ENCODE assay signal across 8 mouse cellular contexts in genomic region chr7:118243453-118244385, GRCm38 (mm10). TPM values are rescaled to one million over a fixed set of nuclear protein-coding genes. Genes with fewer than 3 reads are reported as not detected.
DNase-seq lines count a peak whose midpoint lies in the region; ATAC-seq and TF ChIP-seq lines count a peak whose summit lies in the region.

Smg1 (minus strand) TSS chr7:118243670.

- H3K9me3 ChIP-seq in embryonic facial prominence, embryonic 13.5 days = no peaks in the 10 kb centered on the region
- H3K9me3 ChIP-seq in limb, embryonic 12.5 days = no peaks in the 10 kb centered on the region
- H3K9me3 ChIP-seq in midbrain, embryonic 15.5 days = no peaks in the 10 kb centered on the region

- H3K4me3 ChIP-seq in embryonic facial prominence, embryonic 13.5 days = peak within 1 kb of the TSS; percentile 99
- peak within 1 kb of the TSS; percentile 83 for H3K4me3 ChIP-seq in kidney, adult 2 months (ENCODE audit: insufficient read depth, low read depth, low read length)
- H3K4me3 ChIP-seq in limb, embryonic 12.5 days (replicated peaks) = peak within 1 kb of the TSS; percentile 97
- peak within 1 kb of the TSS; percentile 78 for H3K4me3 ChIP-seq in midbrain, embryonic 15.5 days
- H3K4me3 ChIP-seq in spleen, adult 2 months (ENCODE audit: extremely low read depth, insufficient read depth, insufficient read length) = peak within 1 kb of the TSS; percentile 82

- H3K36me3 ChIP-seq in embryonic facial prominence, embryonic 13.5 days = no peaks in the 10 kb centered on the region
- H3K36me3 ChIP-seq in kidney, adult 2 months (ENCODE audit: control insufficient read depth, insufficient read depth, low read length) = no peaks in the 10 kb centered on the region
- H3K36me3 ChIP-seq in limb, embryonic 12.5 days = no peaks in the 10 kb centered on the region
- no peaks in the 10 kb centered on the region for H3K36me3 ChIP-seq in midbrain, embryonic 15.5 days (replicated peaks)
- no peaks in the 10 kb centered on the region for H3K36me3 ChIP-seq in spleen, adult 2 months (ENCODE audit: control insufficient read depth, insufficient read depth, low read length)

- H3K4me1 ChIP-seq in embryonic facial prominence, embryonic 13.5 days = peaks cover 12% of the 10 kb centered on the region
- peaks cover 8% of the 10 kb centered on the region for H3K4me1 ChIP-seq in kidney, adult 2 months (ENCODE audit: control insufficient read depth, insufficient read depth, low read length)
- peaks cover 12% of the 10 kb centered on the region for H3K4me1 ChIP-seq in limb, embryonic 12.5 days (replicated peaks)
- peaks cover 15% of the 10 kb centered on the region for H3K4me1 ChIP-seq in midbrain, embryonic 15.5 days
- H3K4me1 ChIP-seq in spleen, adult 2 months (ENCODE audit: control insufficient read depth, insufficient read depth, insufficient read length) = no peaks in the 10 kb centered on the region; the same call in none of the 2 replicates

- peak within 1 kb of the TSS; percentile 69 for H3K4me2 ChIP-seq in embryonic facial prominence, embryonic 13.5 days
- H3K4me2 ChIP-seq in limb, embryonic 12.5 days = peak within 1 kb of the TSS; percentile 72
- H3K4me2 ChIP-seq in midbrain, embryonic 15.5 days = peak within 1 kb of the TSS; percentile 65

- peak; percentile 98 for DNase-seq in 3134 (ENCODE audit: extremely low read depth, insufficient read length, low spot score)
- peak; percentile 99 for DNase-seq in adrenal gland, postnatal 36 days
- DNase-seq in heart, adult 18-20 months = peak; percentile 99
- DNase-seq in kidney, adult 2 months = peak; percentile 100
- peak; percentile 98 to 100 for DNase-seq in spleen, adult 2 months (ENCODE audit: low read depth in 1 of 2, low spot score in 2 of 2)

- 2% methylated on average over 73 of the region's 79 CpGs for whole genome bisulfite sequencing in embryonic facial prominence, embryonic 13.5 days
- WGBS in kidney, adult 2 months = 1% methylated on average over 79 of the region's 79 CpGs
- WGBS in limb, embryonic 12.5 days = 1% methylated on average over 67 of the region's 79 CpGs
- 1% methylated on average over 67 of the region's 79 CpGs for WGBS in midbrain, embryonic 15.5 days
- under 1% methylated on average over 59 of the region's 79 CpGs for WGBS in spleen, adult 2 months

- no peaks in the 10 kb centered on the region for H3K27me3 ChIP-seq in embryonic facial prominence, embryonic 13.5 days
- H3K27me3 ChIP-seq in kidney, adult 2 months (replicated peaks; ENCODE audit: control insufficient read depth, insufficient read depth, low read length) = no peaks in the 10 kb centered on the region
- H3K27me3 ChIP-seq in limb, embryonic 12.5 days = no peaks in the 10 kb centered on the region
- H3K27me3 ChIP-seq in midbrain, embryonic 15.5 days (replicated peaks) = no peaks in the 10 kb centered on the region
- no peaks in the 10 kb centered on the region for H3K27me3 ChIP-seq in spleen, adult 2 months (ENCODE audit: control insufficient read depth, insufficient read depth, low read length)

- TF ChIP-seq CTCF in kidney, adult 2 months (conservative IDR thresholded peaks at IDR 0.05; ENCODE audit: insufficient read depth, insufficient read length, low read depth, low read length) = no peak
- no peak for TF ChIP-seq CTCF in spleen, adult 2 months (IDR thresholded peaks at IDR 0.05; ENCODE audit: extremely low read depth, insufficient read depth, insufficient read length, insufficient replicate concordance)

- ATAC-seq in embryonic facial prominence, embryonic 13.5 days (ENCODE audit: insufficient number of reproducible peaks, insufficient read depth, low FRiP score, low TSS enrichment, low read depth) = peak; percentile 96
- peak; percentile 96 for ATAC-seq in limb, embryonic 12.5 days (ENCODE audit: insufficient number of reproducible peaks, insufficient read depth, low FRiP score, low TSS enrichment, low read depth)
- ATAC-seq in midbrain, embryonic 15.5 days (replicated peaks) = peak; percentile 93

- TF ChIP-seq POLR2A in kidney, adult 2 months (IDR thresholded peaks at IDR 0.05; ENCODE audit: low read depth, low read length) = peak; percentile 70
- peak; percentile 81 for TF ChIP-seq POLR2A in spleen, adult 2 months (IDR thresholded peaks at IDR 0.05; ENCODE audit: low read depth, low read length)

- peak within 1 kb of the TSS; percentile 99 for H3K9ac ChIP-seq in embryonic facial prominence, embryonic 13.5 days
- peak within 1 kb of the TSS; percentile 95 for H3K9ac ChIP-seq in limb, embryonic 12.5 days (replicated peaks)
- peak within 1 kb of the TSS; percentile 81 for H3K9ac ChIP-seq in midbrain, embryonic 15.5 days

- H3K27ac ChIP-seq in embryonic facial prominence, embryonic 13.5 days = peak within 1 kb of the TSS; percentile 95
- H3K27ac ChIP-seq in kidney, adult 2 months (ENCODE audit: insufficient read depth, low read depth, low read length) = peak within 1 kb of the TSS; percentile 90
- H3K27ac ChIP-seq in limb, embryonic 12.5 days = peak within 1 kb of the TSS; percentile 97
- H3K27ac ChIP-seq in midbrain, embryonic 15.5 days = peak within 1 kb of the TSS; percentile 94
- peak within 1 kb of the TSS; percentile 95 for H3K27ac ChIP-seq in spleen, adult 2 months (ENCODE audit: insufficient read depth, low read length)

RNA-seq across cellular contexts. Expression of gene Smg1, which starts in this region (rescaled TPM):
- total RNA-seq in adrenal gland, postnatal 36 days (2021) = 10 to 100 TPM; 42.8 to 49.1 TPM
- 23.6 and 25.1 TPM in 2 replicates for polyA plus RNA-seq in embryonic facial prominence, embryonic 13.5 days (2015; fragmentation: Nextera tagmentation; extraction: Ambion mirVana)
- 10 to 100 TPM; 33.4 to 39.3 TPM for total RNA-seq in heart, adult 18-20 months (2021)
- 15.5 and 17.8 TPM in 2 replicates for polyA plus RNA-seq in kidney, adult 2 months (2012; rRNA removed)
- polyA plus RNA-seq in limb, embryonic 12.5 days (2016; fragmentation: Nextera tagmentation; extraction: Ambion mirVana) = 25.2 and 27.7 TPM in 2 replicates
- polyA plus RNA-seq in midbrain, embryonic 15.5 days (2015; fragmentation: Nextera tagmentation; extraction: Ambion mirVana) = 22.5 and 24.5 TPM in 2 replicates
- 32.6 and 44.6 TPM in 2 replicates for polyA plus RNA-seq in spleen, adult 2 months (2012; rRNA removed)

Comparison
In these comparisons a context has a peak if more than half of its experiments do, and no peak if none do; other contexts are left out.
1. Peak in every context shown above with its lines: DNase-seq, ATAC-seq, H3K4me3 ChIP-seq and H3K27ac ChIP-seq.